Mouse (Mus musculus) small intestine, adult 2 months (tissue): Measurements from ENCODE around the gene 0610012G03Rik. TPM values are rescaled to one million over a fixed set of nuclear protein-coding genes. Genes with fewer than 3 reads are reported as not detected.
A peak's percentile ranks its signal among the peaks of the same experiment; 100 is the strongest.
"Not testable (repeated sequence)": the region's sequence is repeated elsewhere in the genome, so short reads cannot be mapped to it uniquely, and the experiment has no call there.

Experiments
- H3K27ac ChIP-seq: fragments of 200-500 bp; 2 replicates; pipeline ENCODE4 v1.5.1; 2012; ENCODE audit warnings: low read depth, low read length, control low read depth, inconsistent platforms; ENCODE audit not compliant: insufficient read depth
- H3K27me3 ChIP-seq: fragments of 200-500 bp; 2 replicates; pipeline ENCODE4 v1.6.1; 2012; ENCODE audit warnings: mild to moderate bottlenecking, moderate library complexity, low read length, inconsistent platforms; ENCODE audit not compliant: control insufficient read depth, insufficient read depth
- H3K36me3 ChIP-seq: fragments of 200-500 bp; 2 replicates; pipeline ENCODE4 v1.6.1; 2012; ENCODE audit warnings: mild to moderate bottlenecking, low read length, control low read depth, inconsistent platforms; ENCODE audit not compliant: control insufficient read depth, insufficient read depth
- H3K4me1 ChIP-seq: fragments of 200-500 bp; 2 replicates; pipeline ENCODE4 v1.6.1; 2012; ENCODE audit warnings: low read length, inconsistent platforms, mixed read lengths; ENCODE audit not compliant: control insufficient read depth, insufficient read depth, insufficient read length
- H3K4me3 ChIP-seq: fragments of 200-500 bp; 2 replicates; pipeline ENCODE4 v1.5.1; 2012; ENCODE audit warnings: low read depth, mild to moderate bottlenecking, control low read depth, inconsistent platforms, low read length, moderate library complexity
- CTCF ChIP-seq: fragments of 200-500 bp; IDR thresholded peaks from 2 replicates; pipeline ENCODE4 v1.5.1; 2012; ENCODE audit warnings: low read depth, mild to moderate bottlenecking, control low read depth, inconsistent platforms, low read length, moderate library complexity, mixed read lengths; ENCODE audit not compliant: insufficient replicate concordance, insufficient read length; ENCODE audit errors: extremely low read depth
- POLR2A ChIP-seq: fragments of 200-500 bp; IDR thresholded peaks from 2 replicates; pipeline ENCODE4 v1.6.1; 2012; ENCODE audit warnings: low read depth, mild to moderate bottlenecking, control low read depth, inconsistent platforms, low read length, moderate library complexity
- WGBS: fragments of 180-500 bp; shearing (Covaris S2); methylation state at CpG from one replicate; pipeline ENCODE4 v1.1.7; 2018; 5-methylcytosine and 5-hydroxymethylcytosine counted together
- polyA plus RNA-seq: library from polyadenylated mRNA; depleted of rRNA; stranded (reverse); fragments of >200 nt; gene quantifications from 2 replicates; pipeline ENCODE4 v1.2.3, GENCODE M21; 2012

Gene 0610012G03Rik
- polyA plus RNA-seq, 1 experiment = 179 TPM

DNA sequence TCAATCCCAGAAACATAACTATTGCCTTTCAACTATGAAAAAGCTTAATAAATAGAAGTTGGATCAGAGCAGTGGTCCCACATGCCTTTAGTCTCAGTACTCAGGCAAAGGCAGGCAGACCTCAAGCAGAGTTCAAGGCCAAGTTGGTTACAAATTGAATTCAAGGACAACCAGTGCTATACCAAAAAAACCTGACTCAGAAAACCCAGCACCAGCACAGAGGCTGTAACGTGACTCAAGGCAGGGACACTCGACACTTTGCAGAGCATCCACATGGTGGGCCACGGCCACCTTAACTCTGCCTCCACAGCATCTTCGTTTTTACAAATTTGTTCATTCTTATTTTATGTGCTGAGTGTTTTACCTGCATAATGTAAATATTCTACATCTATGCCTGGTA lies 27.0 kb upstream of the 0610012G03Rik start:
- no peak overlapping the region for H3K4me3 ChIP-seq
- WGBS = 97% methylated on average over 4 of the region's 4 CpGs

GRCm38 (mm10) chr16:31963224-31963623 lies 14.9 kb upstream of the 0610012G03Rik start:
- H3K27me3 ChIP-seq = no peaks in the 10 kb centered on the region
- H3K27ac ChIP-seq = no peak overlapping the region
- TF ChIP-seq CTCF (no peak), POLR2A (no peak)
- peaks cover 55% of the 10 kb centered on the region for H3K36me3 ChIP-seq
- H3K4me1 ChIP-seq = no peaks in the 10 kb centered on the region
- 91% methylated on average over 7 of the region's 7 CpGs for WGBS
- no peak overlapping the region for H3K4me3 ChIP-seq

More for the DNA sequence above, 27.0 kb upstream of the 0610012G03Rik start:
- no peak overlapping the region for H3K27ac ChIP-seq
- TF ChIP-seq CTCF (no peak), POLR2A (no peak)
- no peaks in the 10 kb centered on the region for H3K4me1 ChIP-seq
- peaks cover 43% of the 10 kb centered on the region for H3K36me3 ChIP-seq
- no peaks in the 10 kb centered on the region for H3K27me3 ChIP-seq

- H3K36me3 ChIP-seq = peaks cover 1% of the 10 kb centered on the region; the same call in 1 of the 2 replicates
- H3K4me3 ChIP-seq = peak overlapping the region; percentile 78
- no peaks in the 10 kb centered on the region for H3K27me3 ChIP-seq
- TF ChIP-seq POLR2A = no peak
- no peak for TF ChIP-seq CTCF
- peak overlapping the region; percentile 78 for H3K27ac ChIP-seq
- WGBS = under 1% methylated on average over 38 of the region's 38 CpGs
- H3K4me1 ChIP-seq = peaks cover 6% of the 10 kb centered on the region
These were observed 385 bp downstream of the 0610012G03Rik start for GRCm38 (mm10) chr16:31947901-31948316.

DNA sequence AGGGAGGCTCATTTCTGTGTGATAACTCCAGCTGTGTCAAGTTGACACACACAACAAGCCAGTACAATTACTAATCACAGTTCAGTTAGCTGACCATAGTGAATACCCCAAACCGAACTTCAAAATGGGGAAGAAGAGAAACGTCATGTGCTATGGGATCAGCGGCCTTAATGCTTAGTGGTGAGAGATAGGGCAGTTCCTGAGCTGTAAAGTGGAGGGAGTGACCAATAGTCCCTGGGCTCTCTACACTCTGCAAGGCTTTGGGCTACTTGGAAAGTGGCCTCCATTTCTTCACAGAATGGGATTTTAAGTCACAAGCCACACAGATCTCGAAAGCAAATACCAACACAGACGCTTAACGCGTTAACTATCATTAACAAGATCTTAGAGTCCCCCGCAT lies 961 bp downstream of the 0610012G03Rik start:
- no peaks in the 10 kb centered on the region for H3K27me3 ChIP-seq
- no peak for TF ChIP-seq CTCF
- no peak for TF ChIP-seq POLR2A
- 11% methylated on average over 8 of the region's 8 CpGs for WGBS
- H3K4me1 ChIP-seq = peaks cover 6% of the 10 kb centered on the region
- peaks cover 1% of the 10 kb centered on the region; the same call in 1 of the 2 replicates for H3K36me3 ChIP-seq
- peak overlapping the region; percentile 78; the same call in 1 of the 2 replicates for H3K4me3 ChIP-seq
- no peak overlapping the region for H3K27ac ChIP-seq

DNA sequence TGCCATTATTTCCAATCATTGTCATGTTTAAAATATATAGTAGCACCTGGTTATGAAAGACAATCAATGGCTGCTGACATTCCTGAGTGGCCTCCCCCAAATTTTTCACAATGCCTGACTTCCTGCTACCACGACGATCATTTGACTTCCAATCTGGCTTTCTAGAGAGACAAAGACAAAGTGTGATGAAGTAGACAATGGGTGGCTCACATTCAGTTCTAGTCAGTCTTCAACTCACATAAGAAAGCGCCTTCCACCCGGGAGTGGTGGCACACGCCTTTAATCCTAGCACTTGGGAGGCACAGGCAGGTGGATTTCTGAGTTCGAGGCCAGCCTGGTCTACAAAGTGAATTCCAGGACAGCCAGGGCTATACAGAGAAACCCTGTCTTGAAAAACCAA lies 2.3 kb downstream of the 0610012G03Rik start:
- H3K4me3 ChIP-seq, H3K36me3 ChIP-seq, H3K27me3 ChIP-seq, H3K27ac ChIP-seq, H3K4me1 ChIP-seq: not testable (repeated sequence)
- 78% methylated on average over 6 of the region's 6 CpGs for WGBS

GRCm38 (mm10) chr16:31945372-31945771 lies 2.9 kb downstream of the 0610012G03Rik start:
- 82% methylated on average over 6 of the region's 6 CpGs for WGBS
- no peak overlapping the region for H3K4me3 ChIP-seq
- TF ChIP-seq POLR2A = no peak
- TF ChIP-seq CTCF = no peak
- no peaks in the 10 kb centered on the region for H3K27me3 ChIP-seq
- H3K4me1 ChIP-seq = peaks cover 6% of the 10 kb centered on the region
- H3K27ac ChIP-seq = no peak overlapping the region
- H3K36me3 ChIP-seq = no peaks in the 10 kb centered on the region

GRCm38 (mm10) chr16:31944698-31945255 lies 3.5 kb downstream of the 0610012G03Rik start:
- 93% methylated on average over 12 of the region's 12 CpGs for WGBS
- Histone ChIP-seq H3K4me1 (peaks cover 6% of the 10 kb centered on the region), H3K27ac (no peak overlapping the region), H3K27me3 (no peaks in the 10 kb centered on the region), H3K4me3 (no peak overlapping the region), H3K36me3 (no peaks in the 10 kb centered on the region)
- no peak for TF ChIP-seq POLR2A
- TF ChIP-seq CTCF = no peak
